Mouse (Mus musculus): ENCODE results near the gene Srrm1. TPM values are rescaled to one million over a fixed set of nuclear protein-coding genes. Genes with fewer than 3 reads are reported as not detected.

Srrm1 gene
- 213 and 259 TPM in 2 replicates for polyA plus RNA-seq (2015; fragmentation: Nextera tagmentation; extraction: Ambion mirVana)

GRCm38 (mm10) chr4:135353066-135353793 is at the start of gene Srrm1:
Gene Srrm1 (minus strand): TSS chr4:135353321.
- DNase-seq (ENCODE audit: low spot score) = peak; percentile 99

- DNase-seq (ENCODE audit: low spot score) = no peak
Observed at GRCm38 (mm10) chr4:135401881-135402280, 48.8 kb upstream of the Srrm1 start.

GRCm38 (mm10) chr4:135397991-135398390 is 44.9 kb upstream of the Srrm1 start, which contains the start of gene Ncmap:
Gene Ncmap (minus strand): TSS chr4:135398227.
- no peak for DNase-seq (ENCODE audit: low spot score)

- DNase-seq (ENCODE audit: low spot score) = no peak
Observed at GRCm38 (mm10) chr4:135397551-135397950, 44.4 kb upstream of the Srrm1 start.

DNA sequence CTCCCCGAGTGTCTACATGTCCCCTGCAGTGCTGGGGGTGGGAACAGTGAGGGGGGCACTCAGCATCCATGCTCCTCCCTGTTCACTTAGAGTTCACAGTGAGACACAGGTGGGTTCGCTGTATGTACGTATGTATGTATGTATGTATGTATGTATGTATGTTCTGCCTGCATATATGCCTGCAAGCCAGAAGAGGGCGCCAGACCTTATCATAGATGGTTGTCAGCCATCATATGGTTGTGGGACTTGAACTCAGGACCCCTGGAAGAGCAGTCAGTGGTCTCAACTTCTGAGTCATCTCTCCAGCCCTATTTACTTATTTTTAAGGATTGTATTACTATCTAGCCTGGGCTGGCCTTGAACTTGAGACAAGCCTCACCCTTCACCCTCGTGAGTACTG is 43.2 kb upstream of the Srrm1 start:
- DNase-seq (ENCODE audit: low spot score) = no peak

DNA sequence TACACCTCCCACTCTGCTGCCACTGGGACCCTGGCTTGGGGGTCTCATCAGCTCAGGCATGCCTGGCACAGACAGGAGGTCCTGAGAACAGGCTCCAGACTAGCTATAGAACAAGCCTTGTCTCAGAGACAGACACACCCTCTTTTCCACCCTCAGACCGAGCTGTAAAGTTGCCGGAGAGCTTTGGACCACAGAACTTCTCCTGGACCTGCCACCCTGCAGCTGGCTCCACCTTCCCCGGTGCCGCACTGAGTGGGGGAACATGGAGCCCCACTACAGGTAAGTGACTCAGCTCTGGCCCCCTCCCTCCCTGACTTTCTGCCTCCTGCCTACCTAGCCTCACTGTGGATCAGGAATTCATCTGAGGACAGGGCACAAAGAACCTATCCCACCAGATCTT is 42.3 kb upstream of the Srrm1 start:
- DNase-seq (ENCODE audit: low spot score) = no peak

GRCm38 (mm10) chr4:135394666-135395065 is 41.5 kb upstream of the Srrm1 start:
- no peak for DNase-seq (ENCODE audit: low spot score)

DNA sequence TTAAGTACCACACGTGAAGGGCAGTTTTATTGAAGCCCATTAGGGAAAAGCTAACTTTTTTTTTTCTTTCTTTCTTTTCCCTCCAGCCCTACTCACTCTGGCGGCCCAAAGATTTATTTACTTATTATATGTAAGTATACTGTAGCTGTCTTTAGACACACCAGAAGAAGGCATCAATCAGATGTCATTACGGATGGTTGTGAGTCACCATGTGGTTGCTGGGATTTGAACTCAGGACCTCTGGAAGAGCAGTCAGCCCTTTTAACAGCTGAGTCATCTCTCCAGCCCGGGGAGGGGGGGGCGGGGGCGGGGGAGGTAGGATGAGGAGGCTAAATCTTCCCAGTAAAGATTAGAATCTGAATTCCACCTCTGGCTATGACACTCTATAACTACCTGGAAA is 40.3 kb upstream of the Srrm1 start:
- no peak for DNase-seq (ENCODE audit: low spot score)

DNA sequence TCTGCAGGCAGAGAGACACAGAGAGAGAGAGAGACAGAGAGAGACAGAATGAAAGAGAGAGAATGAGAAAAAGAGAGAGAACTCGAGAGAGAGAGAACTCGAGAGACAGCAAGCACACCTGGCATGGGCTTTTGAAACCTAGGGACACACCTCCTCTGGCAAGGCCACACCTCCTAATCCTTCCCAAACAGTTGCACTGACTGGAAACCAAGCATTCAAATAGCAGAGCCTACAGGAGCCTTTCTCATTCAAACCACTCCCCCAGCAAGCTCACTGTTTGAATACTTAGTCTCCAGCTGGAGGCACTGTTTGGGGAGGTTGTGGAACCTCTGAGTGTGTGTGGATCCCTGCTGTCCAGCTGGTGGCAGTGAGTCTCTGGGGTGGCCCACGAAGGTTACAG is 39.7 kb upstream of the Srrm1 start:
- no peak for DNase-seq (ENCODE audit: low spot score)

GRCm38 (mm10) chr4:135391014-135391413 is 37.9 kb upstream of the Srrm1 start:
- DNase-seq (ENCODE audit: low spot score) = no peak

DNA sequence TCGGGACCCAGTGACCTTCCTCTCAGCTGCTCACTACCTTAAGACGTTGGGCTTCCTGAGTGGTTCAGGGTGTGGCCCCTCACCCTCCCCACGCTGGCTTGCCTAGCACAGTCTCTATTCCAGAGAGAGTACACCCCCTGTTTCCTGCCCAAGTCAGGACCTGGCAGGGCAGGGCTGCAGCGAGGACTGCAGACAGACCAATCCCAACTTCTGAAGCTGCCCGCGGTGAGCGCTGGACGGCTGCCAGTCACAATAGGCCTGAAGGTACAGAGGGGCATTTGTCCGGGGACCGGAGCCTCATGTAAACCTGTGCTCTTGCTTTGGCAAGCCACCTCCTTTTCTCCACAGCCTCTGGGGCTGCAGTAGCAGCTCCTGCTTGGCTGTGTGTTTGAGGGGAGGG is 32.5 kb upstream of the Srrm1 start:
- DNase-seq (ENCODE audit: low spot score) = no peak

- peak; percentile 82 for DNase-seq (ENCODE audit: low spot score)
Observed at GRCm38 (mm10) chr4:135382316-135382715, 29.2 kb upstream of the Srrm1 start.

DNA sequence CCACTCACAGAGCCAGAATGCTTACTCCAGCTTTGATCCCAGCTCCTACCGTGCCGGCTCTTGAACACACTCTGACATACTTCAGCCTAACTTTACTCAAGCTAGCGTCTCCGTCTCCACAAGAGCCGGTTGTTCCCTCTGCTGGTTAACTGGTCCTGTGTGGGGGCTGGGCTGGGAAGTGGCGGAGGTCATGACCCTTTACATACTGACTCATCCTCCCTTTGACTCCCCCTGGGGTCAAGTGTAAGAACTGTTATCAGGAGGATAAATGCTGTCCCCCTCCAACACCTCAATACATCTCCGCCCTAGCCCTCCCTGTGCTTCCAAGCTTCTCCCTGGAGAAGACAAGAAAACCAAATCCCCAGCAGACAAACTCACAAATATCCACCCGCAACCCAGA is 28.2 kb upstream of the Srrm1 start:
- no peak for DNase-seq (ENCODE audit: low spot score)

GRCm38 (mm10) chr4:135377241-135377640 is 24.1 kb upstream of the Srrm1 start:
- DNase-seq (ENCODE audit: low spot score) = no peak

GRCm38 (mm10) chr4:135375444-135375843 is 22.3 kb upstream of the Srrm1 start:
- no peak for DNase-seq (ENCODE audit: low spot score)

GRCm38 (mm10) chr4:135373299-135373698 is 20.2 kb upstream of the Srrm1 start:
- DNase-seq (ENCODE audit: low spot score) = no peak

GRCm38 (mm10) chr4:135370372-135370771 is 17.3 kb upstream of the Srrm1 start:
- DNase-seq (ENCODE audit: low spot score) = no peak

GRCm38 (mm10) chr4:135362828-135363227 is 9.7 kb upstream of the Srrm1 start:
- DNase-seq (ENCODE audit: low spot score) = no peak

GRCm38 (mm10) chr4:135361722-135362121 is 8.6 kb upstream of the Srrm1 start:
- DNase-seq (ENCODE audit: low spot score) = no peak

DNA sequence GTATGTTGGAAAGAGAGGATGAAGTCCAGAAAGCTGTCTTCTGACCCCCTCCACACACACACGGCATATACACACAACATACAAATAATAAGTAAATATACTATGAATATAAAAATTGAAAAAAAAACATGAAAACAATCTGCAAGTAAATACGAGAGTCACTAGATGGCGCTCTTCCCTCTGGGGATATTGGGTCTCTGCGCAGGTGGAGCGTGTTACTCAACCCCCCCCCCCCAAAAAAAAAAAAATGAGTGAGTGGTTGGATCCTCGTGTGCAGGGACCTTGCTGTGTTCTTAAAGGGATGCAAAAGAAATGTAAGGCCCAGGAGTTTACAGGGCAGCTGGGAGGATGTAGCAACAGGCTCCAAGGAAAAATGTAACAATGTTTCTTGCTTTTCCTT is 5.6 kb upstream of the Srrm1 start:
- peak; percentile 85 for DNase-seq (ENCODE audit: low spot score)

DNA sequence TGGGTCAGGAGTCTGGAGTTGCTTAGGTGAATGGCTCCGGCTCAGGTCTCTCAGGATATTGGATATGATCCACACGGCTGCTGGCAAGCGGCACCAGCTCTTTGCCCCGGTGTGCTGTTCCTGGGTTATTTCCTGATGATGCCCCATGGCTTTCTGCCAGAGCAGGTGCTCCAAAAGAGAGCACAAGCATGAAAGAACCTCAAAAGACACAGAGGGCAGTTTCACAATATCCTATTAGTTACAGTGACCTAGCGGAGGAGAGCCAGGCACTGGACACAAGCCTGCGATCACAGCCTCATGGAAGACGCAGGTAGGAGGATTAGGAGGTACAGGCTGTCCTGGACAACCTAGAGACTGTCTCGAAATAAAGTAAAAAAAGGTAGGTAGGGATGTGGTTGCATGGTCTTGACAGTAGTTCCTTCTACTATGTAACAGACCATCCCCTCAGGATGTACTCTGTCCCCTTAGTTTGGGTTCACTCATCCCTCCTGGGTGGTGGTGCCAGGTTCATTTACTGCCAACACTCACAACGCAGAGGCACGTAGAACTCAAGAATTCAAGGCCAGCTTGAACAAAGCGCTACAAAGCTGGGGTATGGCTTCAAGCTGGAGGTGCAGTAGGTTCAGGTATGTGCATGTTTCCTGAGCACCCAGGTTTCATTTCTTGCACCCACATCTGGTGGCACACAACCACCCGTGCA is 4.2 kb upstream of the Srrm1 start:
- DNase-seq (ENCODE audit: low spot score) = no peak

- no peak for DNase-seq (ENCODE audit: low spot score)
Observed at GRCm38 (mm10) chr4:135355886-135356550, 2.9 kb upstream of the Srrm1 start.
